Mouse (Mus musculus) lung, adult 2 months (tissue): ENCODE measurements around the gene Ufc1.

Source experiments
- CTCF ChIP-seq: fragments of 200-500 bp; IDR thresholded peaks from 2 replicates; pipeline ENCODE4 v1.5.1; 2011; ENCODE audit warnings: mild to moderate bottlenecking, low read length, control low read depth; ENCODE audit not compliant: insufficient read depth
- POLR2A ChIP-seq: fragments of 200-500 bp; IDR thresholded peaks from 2 replicates; pipeline ENCODE4 v1.6.1; 2011; ENCODE audit warnings: low read depth, mild to moderate bottlenecking, control low read depth, low read length, borderline replicate concordance; ENCODE audit errors: extremely low read depth

DNA sequence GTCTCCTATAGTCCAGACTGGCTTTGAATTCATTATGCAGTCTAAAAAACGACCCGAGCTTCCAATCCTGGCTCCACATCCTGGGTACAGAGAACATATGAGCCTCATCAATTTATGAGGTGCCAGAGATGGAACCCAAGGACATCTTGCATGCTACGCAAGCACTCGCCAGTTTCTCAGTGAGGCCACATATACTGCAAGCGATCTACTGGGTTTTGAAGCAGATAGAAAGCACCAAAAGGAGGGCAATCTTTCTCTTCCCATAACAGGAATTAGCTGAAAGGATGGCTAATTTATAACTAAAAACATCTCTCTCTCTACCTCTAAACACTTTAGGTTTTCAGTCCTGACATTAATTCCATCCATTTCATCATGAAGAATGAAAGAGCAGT is 922 bp downstream of the Ufc1 start:
- no peak for TF ChIP-seq CTCF
- TF ChIP-seq POLR2A, result no peak
